ENCODE assay signal across 22 mouse cellular contexts in the genomic region with DNA sequence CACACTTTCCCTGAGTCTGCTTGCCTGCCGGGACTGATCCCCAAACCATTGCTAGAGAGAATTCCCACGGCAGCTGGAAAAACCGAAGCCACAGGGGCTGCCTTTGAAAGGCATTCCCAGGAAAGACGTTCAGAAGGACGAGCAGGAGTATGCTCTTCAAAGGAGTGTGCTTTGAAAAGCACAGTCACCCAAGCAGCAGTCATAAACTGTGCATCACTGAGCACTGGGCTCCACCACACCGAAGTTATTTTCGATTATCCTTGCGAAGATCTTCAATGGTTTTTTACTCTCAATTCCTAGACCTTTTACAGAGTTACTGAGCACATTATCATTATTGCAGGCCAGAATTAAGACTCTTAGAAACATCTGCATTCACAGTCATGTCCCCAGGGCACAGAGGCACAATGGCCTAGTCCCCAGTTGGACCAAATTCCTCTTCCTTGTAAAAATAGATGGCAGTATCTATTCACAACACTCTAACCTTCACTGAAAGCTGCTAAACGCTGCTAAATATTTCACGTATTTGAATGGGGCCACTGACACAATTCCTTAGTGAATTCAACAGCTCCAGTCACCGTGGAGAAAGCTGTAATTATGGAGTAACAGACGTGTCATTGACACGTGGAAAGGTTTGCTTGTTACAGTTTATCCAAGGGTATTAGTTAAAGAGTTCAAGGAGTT. TPM values are rescaled to one million over a fixed set of nuclear protein-coding genes. Genes with fewer than 3 reads are reported as not detected.
DNase-seq lines count a peak whose midpoint lies in the region; ATAC-seq and TF ChIP-seq lines count a peak whose summit lies in the region.
"Had no signal": no experiment of that assay in that cellular context is flagged by ENCODE, and none has a peak within 500 bp of the region (broad histone marks: within the 10 kb centered on the region; RNA-seq: fewer than 3 reads in every experiment).

No protein-coding gene starts in this region.

- peak overlapping the region; percentile 25; the same call in 1 of the 2 replicates for H3K27ac ChIP-seq in forebrain, embryonic 10.5 days
- no peak overlapping the region for H3K27ac ChIP-seq in forebrain, embryonic 12.5 days
- H3K27ac ChIP-seq in heart, embryonic 13.5 days (replicated peaks) = peak overlapping the region; percentile 46
- H3K27ac ChIP-seq in midbrain, embryonic 11.5 days (ENCODE audit: low read depth, low read length) = no peak overlapping the region
- H3K27ac ChIP-seq in midbrain, embryonic 15.5 days = no peak overlapping the region
- H3K27ac ChIP-seq in stomach, postnatal 0 days (replicated peaks) = no peak overlapping the region
- H3K27ac ChIP-seq: left cerebral cortex, adult 2 months; limb, embryonic 12.5 days had no signal

- WGBS in forebrain, embryonic 10.5 days = 45% methylated on average over 13 of the region's 13 CpGs
- 25% methylated on average over 13 of the region's 13 CpGs for WGBS in forebrain, embryonic 12.5 days
- WGBS in heart, embryonic 13.5 days = 52% methylated on average over 13 of the region's 13 CpGs
- 40% methylated on average over 13 of the region's 13 CpGs for WGBS in midbrain, embryonic 11.5 days
- 22% methylated on average over 13 of the region's 13 CpGs for WGBS in midbrain, embryonic 15.5 days
- 67% methylated on average over 13 of the region's 13 CpGs for WGBS in stomach, postnatal 0 days

- DNase-seq in forebrain, embryonic 10.5 days (ENCODE audit: extremely low spot score, low spot score) = no peak
- no peak for DNase-seq in heart, postnatal 10 days
- DNase-seq in midbrain, embryonic 11.5 days (ENCODE audit: low spot score, missing footprints) = no peak
- peak; percentile 43 for DNase-seq in mesoderm, embryonic 11.5 days (ENCODE audit: low read depth, low spot score)
- no peak for DNase-seq in stomach, postnatal 0 days (ENCODE audit: low spot score)
- DNase-seq: adrenal gland, postnatal 25 days; B cell, adult 2 months; cerebellum, adult 9-10 months; gastrocnemius, postnatal 10 days; kidney, postnatal 10 days; lung, adult 2 months; retina, postnatal 1 day; right cerebral cortex, postnatal 4 days; thymus, postnatal 25 days had no signal

- TF ChIP-seq CTCF in stomach, postnatal 0 days (IDR thresholded peaks at IDR 0.05; ENCODE audit: low read depth) = no peak

- H3K4me2 ChIP-seq in forebrain, embryonic 12.5 days = no peak overlapping the region
- no peak overlapping the region for H3K4me2 ChIP-seq in heart, embryonic 13.5 days
- H3K4me2 ChIP-seq in midbrain, embryonic 11.5 days = no peak overlapping the region
- H3K4me2 ChIP-seq in midbrain, embryonic 15.5 days = no peak overlapping the region
- no peak overlapping the region for H3K4me2 ChIP-seq in stomach, postnatal 0 days (replicated peaks; ENCODE audit: low read depth)
- H3K4me2 ChIP-seq: limb, embryonic 12.5 days had no signal

- ATAC-seq in forebrain, embryonic 12.5 days (ENCODE audit: low FRiP score) = no peak
- ATAC-seq in heart, embryonic 13.5 days (ENCODE audit: extremely low read depth, insufficient number of reproducible peaks, low FRiP score, low TSS enrichment) = no peak
- no peak for ATAC-seq in midbrain, embryonic 11.5 days (ENCODE audit: low FRiP score)
- no peak for ATAC-seq in midbrain, embryonic 15.5 days (replicated peaks)
- no peak for ATAC-seq in stomach, postnatal 0 days (ENCODE audit: low FRiP score, low TSS enrichment)
- ATAC-seq: hindbrain, embryonic 16.5 days; intestine, postnatal 0 days had no signal

- H3K27me3 ChIP-seq in forebrain, embryonic 10.5 days (ENCODE audit: poor library complexity, severe bottlenecking) = no peaks in the 10 kb centered on the region
- H3K27me3 ChIP-seq in forebrain, embryonic 12.5 days = no peaks in the 10 kb centered on the region
- no peaks in the 10 kb centered on the region for H3K27me3 ChIP-seq in heart, embryonic 13.5 days (replicated peaks)
- no peaks in the 10 kb centered on the region for H3K27me3 ChIP-seq in midbrain, embryonic 11.5 days (ENCODE audit: control insufficient read depth, insufficient read depth, low read length)
- no peaks in the 10 kb centered on the region for H3K27me3 ChIP-seq in midbrain, embryonic 15.5 days (replicated peaks)
- no peaks in the 10 kb centered on the region for H3K27me3 ChIP-seq in stomach, postnatal 0 days (ENCODE audit: control insufficient read depth, insufficient read depth, low read length)
- H3K27me3 ChIP-seq: limb, embryonic 12.5 days had no signal

- no peaks in the 10 kb centered on the region for H3K9me3 ChIP-seq in forebrain, embryonic 10.5 days
- no peaks in the 10 kb centered on the region for H3K9me3 ChIP-seq in forebrain, embryonic 12.5 days
- no peaks in the 10 kb centered on the region for H3K9me3 ChIP-seq in heart, embryonic 13.5 days
- no peaks in the 10 kb centered on the region for H3K9me3 ChIP-seq in midbrain, embryonic 11.5 days (ENCODE audit: control insufficient read depth, low read length)
- H3K9me3 ChIP-seq in midbrain, embryonic 15.5 days = no peaks in the 10 kb centered on the region
- H3K9me3 ChIP-seq in stomach, postnatal 0 days (ENCODE audit: control insufficient read depth, low read length) = no peaks in the 10 kb centered on the region
- H3K9me3 ChIP-seq: limb, embryonic 12.5 days had no signal

- no peak overlapping the region for H3K9ac ChIP-seq in forebrain, embryonic 12.5 days
- H3K9ac ChIP-seq in heart, embryonic 13.5 days = no peak overlapping the region
- H3K9ac ChIP-seq in midbrain, embryonic 11.5 days (ENCODE audit: low read length) = 0 out of 2 replicates have a peak overlapping the region, but pooled peaks have one; percentile 24
- no peak overlapping the region for H3K9ac ChIP-seq in midbrain, embryonic 15.5 days
- H3K9ac ChIP-seq in stomach, postnatal 0 days (ENCODE audit: low read length) = no peak overlapping the region
- H3K9ac ChIP-seq: limb, embryonic 12.5 days had no signal

- H3K36me3 ChIP-seq in forebrain, embryonic 10.5 days (replicated peaks) = no peaks in the 10 kb centered on the region
- H3K36me3 ChIP-seq in forebrain, embryonic 12.5 days (replicated peaks) = no peaks in the 10 kb centered on the region
- no peaks in the 10 kb centered on the region for H3K36me3 ChIP-seq in heart, embryonic 13.5 days
- no peaks in the 10 kb centered on the region for H3K36me3 ChIP-seq in midbrain, embryonic 11.5 days (ENCODE audit: control insufficient read depth, insufficient read depth, low read length)
- H3K36me3 ChIP-seq in midbrain, embryonic 15.5 days (replicated peaks) = no peaks in the 10 kb centered on the region
- H3K36me3 ChIP-seq in stomach, postnatal 0 days (ENCODE audit: control insufficient read depth, insufficient read depth, low read length) = no peaks in the 10 kb centered on the region
- H3K36me3 ChIP-seq: limb, embryonic 12.5 days had no signal

- peaks cover 19% of the 10 kb centered on the region for H3K4me1 ChIP-seq in forebrain, embryonic 10.5 days
- H3K4me1 ChIP-seq in forebrain, embryonic 12.5 days = peaks cover 12% of the 10 kb centered on the region
- peaks cover 69% of the 10 kb centered on the region for H3K4me1 ChIP-seq in heart, embryonic 13.5 days
- peaks cover 11% of the 10 kb centered on the region for H3K4me1 ChIP-seq in midbrain, embryonic 11.5 days (ENCODE audit: control insufficient read depth, insufficient read depth, low read length)
- H3K4me1 ChIP-seq in midbrain, embryonic 15.5 days = peaks cover 9% of the 10 kb centered on the region
- H3K4me1 ChIP-seq in stomach, postnatal 0 days (replicated peaks; ENCODE audit: control insufficient read depth, insufficient read depth) = no peaks in the 10 kb centered on the region
- H3K4me1 ChIP-seq: limb, embryonic 12.5 days had no signal

- no peak overlapping the region for H3K4me3 ChIP-seq in forebrain, embryonic 10.5 days
- H3K4me3 ChIP-seq in forebrain, embryonic 12.5 days (replicated peaks) = no peak overlapping the region
- no peak overlapping the region for H3K4me3 ChIP-seq in heart, embryonic 13.5 days
- no peak overlapping the region for H3K4me3 ChIP-seq in midbrain, embryonic 11.5 days (ENCODE audit: low read depth, low read length)
- H3K4me3 ChIP-seq in midbrain, embryonic 15.5 days = no peak overlapping the region
- no peak overlapping the region for H3K4me3 ChIP-seq in stomach, postnatal 0 days (ENCODE audit: low read depth, low read length)
- H3K4me3 ChIP-seq: erythroblast, embryonic 14.5 days; left cerebral cortex, adult 2 months; limb, embryonic 12.5 days had no signal

- intact Hi-C loops in heart, postnatal 10 days (cut with DNase I) = no loop called here

- TF ChIP-seq EP300 in stomach, postnatal 0 days (optimal IDR thresholded peaks at IDR 0.05) = no peak

RNA-seq across cellular contexts. Expression of gene Fam122a, which starts 31.1 kb away (rescaled TPM):
- polyA plus RNA-seq in forebrain, embryonic 10.5 days (2016; fragmentation: Nextera tagmentation; extraction: Ambion mirVana) = 48.8 and 49.2 TPM in 2 replicates
- 63.2 and 65.4 TPM in 2 replicates for polyA plus RNA-seq in forebrain, embryonic 12.5 days (2016; fragmentation: Nextera tagmentation; extraction: Ambion mirVana)
- 41.1 TPM in 2 replicates for polyA plus RNA-seq in heart, embryonic 13.5 days (2015; fragmentation: Nextera tagmentation; extraction: Ambion mirVana)
- total RNA-seq in heart, postnatal 10 days (2021) = 10 to 100 TPM; 27.3 to 28.3 TPM
- 48.3 and 50.6 TPM in 2 replicates for polyA plus RNA-seq in midbrain, embryonic 11.5 days (2014; fragmentation: Nextera tagmentation; extraction: Ambion mirVana)
- polyA plus RNA-seq in midbrain, embryonic 15.5 days (2015; fragmentation: Nextera tagmentation; extraction: Ambion mirVana) = 48.7 and 52.4 TPM in 2 replicates
- 42.2 and 46.2 TPM in 2 replicates for polyA plus RNA-seq in stomach, postnatal 0 days (2015; fragmentation: Nextera tagmentation; extraction: Ambion mirVana)

RNA-seq across cellular contexts. Expression of gene Pip5k1b, which starts 47.4 kb away (rescaled TPM):
- polyA plus RNA-seq in forebrain, embryonic 10.5 days (2016; fragmentation: Nextera tagmentation; extraction: Ambion mirVana) = 1.7 and 2.1 TPM in 2 replicates
- 1.5 and 1.7 TPM in 2 replicates for polyA plus RNA-seq in forebrain, embryonic 12.5 days (2016; fragmentation: Nextera tagmentation; extraction: Ambion mirVana)
- 6.8 and 7.0 TPM in 2 replicates for polyA plus RNA-seq in heart, embryonic 13.5 days (2015; fragmentation: Nextera tagmentation; extraction: Ambion mirVana)
- 10 to 100 TPM; 25.3 to 27.0 TPM for total RNA-seq in heart, postnatal 10 days (2021)
- polyA plus RNA-seq in midbrain, embryonic 11.5 days (2014; fragmentation: Nextera tagmentation; extraction: Ambion mirVana) = 2.3 and 2.9 TPM in 2 replicates
- polyA plus RNA-seq in midbrain, embryonic 15.5 days (2015; fragmentation: Nextera tagmentation; extraction: Ambion mirVana) = 1.0 and 1.1 TPM in 2 replicates
- 5.2 and 5.5 TPM in 2 replicates for polyA plus RNA-seq in stomach, postnatal 0 days (2015; fragmentation: Nextera tagmentation; extraction: Ambion mirVana)

Comparison
In these comparisons a context has a peak if more than half of its experiments do, and no peak if none do; other contexts are left out.
1. H3K27ac ChIP-seq: peak in forebrain, embryonic 10.5 days (single experiment) and heart, embryonic 13.5 days (single experiment); none in forebrain, embryonic 12.5 days (single experiment), midbrain, embryonic 11.5 days (single experiment), midbrain, embryonic 15.5 days (single experiment) and stomach, postnatal 0 days (single experiment).